Mouse (Mus musculus) hindbrain, embryonic 10.5 days (tissue): ENCODE data around the gene Cyp2d22. TPM values are rescaled to one million over a fixed set of nuclear protein-coding genes. Genes with fewer than 3 reads are reported as not detected.
"Not testable (repeated sequence)": the region's sequence is repeated elsewhere in the genome, so short reads cannot be mapped to it uniquely, and the experiment has no call there.

ENCODE experiments used
- DNase-seq: peaks from one replicate; pipeline ENCODE4 v3.0.0-alpha.2; 2017; ENCODE audit warnings: low spot score
- H3K27ac ChIP-seq: fragments of 300-500 bp; sonication (generic); 2 replicates; pipeline ENCODE4 v1.5.1; 2016; ENCODE audit warnings: mild to moderate bottlenecking, moderate library complexity
- H3K27me3 ChIP-seq: fragments of 300-500 bp; sonication (generic); 2 replicates; pipeline ENCODE4 v1.6.1; 2016; ENCODE audit warnings: mild to moderate bottlenecking; ENCODE audit not compliant: poor library complexity, insufficient read depth, severe bottlenecking
- H3K36me3 ChIP-seq: fragments of 300-500 bp; sonication (generic); 2 replicates; pipeline ENCODE4 v1.6.1; 2016; ENCODE audit warnings: mild to moderate bottlenecking, moderate library complexity
- H3K4me1 ChIP-seq: fragments of 300-500 bp; sonication (generic); replicated peaks from 2 replicates; pipeline ENCODE4 v1.6.1; 2016; ENCODE audit warnings: mild to moderate bottlenecking
- H3K4me3 ChIP-seq: fragments of 300-500 bp; sonication (generic); 2 replicates; pipeline ENCODE4 v1.5.1; 2016; ENCODE audit warnings: mild to moderate bottlenecking, moderate library complexity
- H3K9me3 ChIP-seq: fragments of 300-500 bp; sonication (generic); 2 replicates; pipeline ENCODE4 v1.6.1; 2016; ENCODE audit warnings: mild to moderate bottlenecking, moderate library complexity
- WGBS: fragments of 180-500 bp; shearing (Covaris S2); methylation state at CpG from one replicate; pipeline ENCODE4 v1.1.7; 2016; 5-methylcytosine and 5-hydroxymethylcytosine counted together
- polyA plus RNA-seq: library from polyadenylated mRNA; unstranded; fragments of >200 nt; fragmentation: Nextera tagmentation; extraction: Ambion mirVana; gene quantifications from 2 replicates; pipeline ENCODE4 v1.2.1, GENCODE M21; 2016

Gene Cyp2d22
- polyA plus RNA-seq, 1 experiment from 2014 or later: 3.0 TPM

DNA sequence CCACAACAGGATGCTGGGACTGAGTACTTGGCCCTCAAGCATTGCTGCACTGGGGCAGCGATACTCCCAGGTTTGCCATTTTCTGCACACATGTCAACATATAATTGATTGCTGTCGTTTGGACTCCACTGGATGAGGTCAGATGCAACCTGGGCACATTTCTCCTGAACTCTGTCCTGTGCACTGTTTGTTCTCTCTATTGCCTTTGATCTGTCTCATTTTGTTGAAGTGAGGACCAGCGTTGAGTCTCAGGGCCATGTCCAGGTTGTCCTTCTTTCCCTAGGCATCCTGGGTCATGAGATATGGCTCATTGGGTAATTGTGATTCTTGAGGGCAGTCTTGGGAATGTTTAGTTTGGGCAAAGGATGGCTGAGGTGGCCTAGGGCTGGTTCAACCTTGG lies 15.9 kb upstream of the Cyp2d22 start:
- 93% methylated on average over 3 of the region's 3 CpGs for WGBS
- not testable (repeated sequence) for H3K27me3 ChIP-seq, H3K36me3 ChIP-seq, H3K4me1 ChIP-seq, DNase-seq, H3K9me3 ChIP-seq, H3K4me3 ChIP-seq, H3K27ac ChIP-seq

DNA sequence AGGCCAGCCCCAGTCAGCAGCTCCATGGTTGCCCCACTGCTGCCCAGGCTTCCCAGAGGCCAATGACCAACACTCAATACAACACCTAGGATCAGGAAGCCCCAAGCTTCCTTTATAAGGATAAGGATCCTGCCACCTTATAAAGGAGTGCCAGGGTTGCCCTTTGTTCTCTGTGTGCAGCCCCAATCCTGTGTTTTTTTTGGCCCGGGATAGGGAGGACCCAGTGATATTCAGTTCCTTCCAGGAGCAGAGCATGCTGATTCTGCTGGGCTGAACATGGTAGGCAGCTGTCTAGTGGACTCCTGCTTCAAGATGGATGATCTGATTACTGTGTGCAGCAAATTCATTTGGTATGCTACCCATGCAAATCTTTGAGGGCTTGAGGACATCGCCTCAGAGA lies 13.9 kb upstream of the Cyp2d22 start, which contains the start of gene Cyp2d11:
Gene Cyp2d11, minus strand, starts transcription at position 101 of the 400 bp plus-strand sequence.
- DNase-seq, H3K27ac ChIP-seq, H3K4me1 ChIP-seq, H3K4me3 ChIP-seq, H3K36me3 ChIP-seq, H3K27me3 ChIP-seq, H3K9me3 ChIP-seq: not testable (repeated sequence)
- WGBS: 88% methylated on average over 2 of the region's 2 CpGs

DNA sequence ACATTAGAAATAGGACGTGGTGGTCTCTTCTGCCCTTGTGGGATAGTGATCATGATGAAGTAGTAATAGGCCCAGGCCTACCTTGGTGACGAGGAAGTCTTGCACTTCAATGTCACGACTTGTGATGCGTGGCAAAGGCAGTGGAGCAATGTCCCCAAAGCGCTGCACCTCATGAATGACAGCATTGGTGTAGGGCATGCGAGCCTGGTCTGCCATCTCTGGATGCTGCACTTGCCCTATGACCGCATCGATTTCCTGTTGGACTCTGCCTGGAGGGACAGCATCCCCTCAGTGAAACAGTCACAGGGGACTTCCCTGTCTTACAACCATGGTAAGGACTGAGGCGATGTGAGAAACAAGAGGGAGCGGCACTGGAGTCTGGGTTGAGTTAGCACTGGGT lies 9.9 kb upstream of the Cyp2d22 start:
- H3K4me1 ChIP-seq, H3K27ac ChIP-seq, H3K27me3 ChIP-seq, H3K4me3 ChIP-seq, DNase-seq, H3K9me3 ChIP-seq, H3K36me3 ChIP-seq: not testable (repeated sequence)
- WGBS: 91% methylated on average over 10 of the region's 10 CpGs

DNA sequence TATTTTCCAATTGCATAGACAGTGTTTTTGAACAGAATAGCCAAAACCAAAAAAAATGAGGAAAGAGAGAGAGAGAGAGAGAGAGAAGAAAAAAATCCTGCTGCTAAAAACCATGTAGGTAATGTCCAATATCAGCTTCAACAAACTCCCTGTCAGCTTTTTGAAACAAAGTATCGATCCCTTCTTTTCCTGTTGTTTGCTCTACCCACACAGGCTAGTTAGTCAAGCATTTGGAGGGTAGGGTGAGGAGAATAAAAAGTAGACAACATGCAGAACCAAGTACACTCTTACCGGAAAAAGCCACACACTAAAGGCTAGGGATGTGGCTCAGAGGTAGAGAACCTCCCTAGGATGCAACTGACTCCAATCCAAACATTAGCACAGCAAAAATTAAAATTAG lies 5.7 kb upstream of the Cyp2d22 start:
- 93% methylated on average over 2 of the region's 2 CpGs for WGBS
- peaks cover 5% of the 10 kb centered on the region for H3K4me1 ChIP-seq
- no peak for DNase-seq
- H3K27ac ChIP-seq: no peak overlapping the region
- H3K36me3 ChIP-seq: no peaks in the 10 kb centered on the region
- H3K27me3 ChIP-seq: no peaks in the 10 kb centered on the region
- H3K9me3 ChIP-seq: no peaks in the 10 kb centered on the region
- no peak overlapping the region for H3K4me3 ChIP-seq

DNA sequence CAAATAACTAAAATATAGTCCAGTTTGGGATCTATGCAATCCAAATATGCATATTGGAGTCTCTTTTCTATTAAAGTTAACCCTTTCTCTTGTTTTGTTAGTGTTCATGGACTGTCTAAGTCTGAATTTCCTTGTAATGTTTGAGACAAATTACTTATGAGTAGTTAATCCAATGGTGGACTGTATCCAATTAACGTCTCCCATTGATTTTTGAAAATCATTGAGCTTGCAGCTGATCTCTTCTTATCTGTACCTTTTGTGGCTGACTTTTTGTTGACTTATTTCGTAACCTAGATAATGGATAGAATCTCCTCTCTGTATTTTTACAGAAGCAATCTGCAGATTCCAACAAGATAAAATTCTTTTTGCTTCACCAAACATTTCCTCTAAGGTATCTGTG lies 2.4 kb upstream of the Cyp2d22 start:
- H3K4me3 ChIP-seq: no peak overlapping the region
- no peaks in the 10 kb centered on the region for H3K9me3 ChIP-seq
- H3K27me3 ChIP-seq: no peaks in the 10 kb centered on the region
- no peaks in the 10 kb centered on the region for H3K36me3 ChIP-seq
- 86% methylated on average over 2 of the region's 2 CpGs for WGBS
- H3K27ac ChIP-seq: no peak overlapping the region
- H3K4me1 ChIP-seq: peaks cover 38% of the 10 kb centered on the region
- DNase-seq: no peak

DNA sequence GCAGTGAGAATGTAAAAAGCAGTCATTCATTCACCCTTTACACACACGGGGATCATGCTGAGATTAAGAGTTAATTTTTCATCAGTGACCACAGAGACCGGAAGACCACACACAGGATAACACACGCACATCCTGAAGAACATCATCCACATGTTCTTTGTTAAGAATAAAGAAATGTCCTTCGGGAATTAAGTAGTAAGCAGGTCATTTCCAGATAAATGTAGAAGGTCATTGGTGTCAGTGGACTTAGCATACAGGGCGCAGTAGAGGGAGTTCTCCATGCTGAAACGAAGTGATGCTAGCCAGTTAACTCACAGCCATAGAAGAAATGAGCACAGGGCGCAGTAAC lies 628 bp upstream of the Cyp2d22 start:
- Histone ChIP-seq H3K4me3 (peak overlapping the region; percentile 54), H3K27ac (peak overlapping the region; percentile 87), H3K9me3 (no peaks in the 10 kb centered on the region), H3K36me3 (no peaks in the 10 kb centered on the region), H3K27me3 (no peaks in the 10 kb centered on the region), H3K4me1 (peaks cover 52% of the 10 kb centered on the region)
- no peak for DNase-seq
- WGBS: 38% methylated on average over 7 of the region's 7 CpGs

DNA sequence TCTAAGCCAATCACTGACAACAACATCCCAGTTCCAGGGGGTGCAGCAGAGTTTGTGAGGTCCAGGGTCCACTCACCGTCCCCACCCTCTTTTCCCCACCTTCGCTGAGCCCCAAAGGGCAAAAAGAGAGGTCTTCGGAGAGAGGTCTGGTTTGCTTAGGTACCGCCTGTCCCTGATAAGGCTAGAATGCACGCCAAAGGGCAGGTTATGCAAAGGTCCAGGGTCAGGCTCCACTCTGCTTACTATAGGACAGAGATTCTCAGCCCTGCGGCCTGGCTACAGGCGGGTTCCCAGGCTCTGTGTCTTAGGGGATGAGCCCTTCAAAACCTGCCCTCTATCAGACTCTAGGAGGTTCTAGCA lies 569 bp downstream of the Cyp2d22 start:
- H3K27ac ChIP-seq: peak overlapping the region; percentile 87
- no peaks in the 10 kb centered on the region for H3K27me3 ChIP-seq
- DNase-seq: no peak
- H3K4me3 ChIP-seq: peak overlapping the region; percentile 54
- 15% methylated on average over 7 of the region's 7 CpGs for WGBS
- H3K4me1 ChIP-seq: peaks cover 54% of the 10 kb centered on the region
- H3K9me3 ChIP-seq: no peaks in the 10 kb centered on the region
- H3K36me3 ChIP-seq: no peaks in the 10 kb centered on the region

DNA sequence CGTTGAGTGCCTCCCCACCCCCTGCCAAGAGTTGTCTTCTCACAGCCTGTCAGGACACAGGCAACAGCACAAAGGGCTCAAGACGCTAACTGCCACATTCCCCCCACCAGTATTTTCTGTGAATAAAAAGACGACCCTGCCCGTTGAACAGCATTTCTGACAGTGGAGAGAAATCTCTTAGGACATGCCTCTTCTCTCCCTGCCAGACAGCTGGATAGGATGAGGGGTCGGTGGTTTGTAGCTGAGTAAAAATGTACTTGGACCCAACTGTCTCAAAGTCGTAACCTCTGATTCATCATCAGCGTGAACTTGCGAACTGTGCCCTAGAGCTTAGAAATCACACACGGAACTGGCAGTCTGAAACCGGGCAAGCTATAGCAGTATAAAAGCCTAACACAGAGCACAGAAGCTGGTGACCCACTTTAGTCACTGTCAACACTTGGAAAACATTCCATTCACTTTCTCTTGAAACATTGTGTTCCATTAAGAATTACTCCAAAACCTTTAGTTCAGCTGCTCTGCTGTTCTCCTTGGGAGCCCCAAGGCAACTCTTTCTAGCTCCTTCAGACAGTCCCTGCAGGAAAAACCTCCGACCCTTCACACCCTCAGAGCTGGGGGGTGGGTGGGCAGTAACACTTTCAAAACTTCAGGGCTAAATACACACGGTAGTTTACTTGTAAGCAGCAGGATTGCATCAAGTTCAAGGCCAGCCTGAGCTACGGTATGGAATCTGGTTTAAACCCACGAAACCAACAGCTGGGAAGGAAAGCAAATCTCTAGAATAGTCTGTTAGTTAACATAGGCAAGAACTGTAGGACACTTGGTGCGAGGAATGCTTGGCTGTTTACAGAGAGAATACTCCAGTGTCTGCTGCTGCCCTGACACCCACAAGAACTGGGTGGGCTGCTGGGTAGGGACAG lies 1.5 kb downstream of the Cyp2d22 start:
- DNase-seq: no peak
- WGBS: 57% methylated on average over 15 of the region's 15 CpGs
- Histone ChIP-seq H3K27ac (0 out of 2 replicates have a peak overlapping the region, but pooled peaks have one; percentile 2), H3K27me3 (no peaks in the 10 kb centered on the region), H3K36me3 (no peaks in the 10 kb centered on the region), H3K4me3 (no peak overlapping the region), H3K4me1 (peaks cover 61% of the 10 kb centered on the region), H3K9me3 (no peaks in the 10 kb centered on the region)

DNA sequence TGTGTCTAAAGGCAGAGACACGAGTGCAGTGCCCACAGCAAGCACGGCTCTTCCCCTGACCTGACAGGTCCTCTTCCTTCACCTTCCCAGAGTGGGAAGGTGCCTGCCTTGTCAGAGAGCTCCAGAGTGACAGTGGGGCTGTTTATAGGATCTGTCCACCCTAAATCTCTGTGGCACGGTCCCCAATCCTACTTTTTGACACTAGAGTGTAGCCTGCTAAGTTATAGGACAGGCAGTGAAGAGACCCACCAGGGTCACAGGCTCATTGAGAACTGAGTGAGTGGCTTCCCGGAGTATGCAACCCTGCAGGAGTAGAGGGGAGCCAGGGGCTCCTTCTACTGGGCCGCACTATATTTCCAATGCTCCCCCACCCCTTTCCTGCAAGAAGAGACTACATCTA lies 2.4 kb downstream of the Cyp2d22 start:
- no peak overlapping the region for H3K4me3 ChIP-seq
- H3K27me3 ChIP-seq: no peaks in the 10 kb centered on the region
- WGBS: 80% methylated on average over 5 of the region's 5 CpGs
- no peaks in the 10 kb centered on the region for H3K36me3 ChIP-seq
- peaks cover 69% of the 10 kb centered on the region for H3K4me1 ChIP-seq
- no peak for DNase-seq
- H3K9me3 ChIP-seq: no peaks in the 10 kb centered on the region
- no peak overlapping the region for H3K27ac ChIP-seq

DNA sequence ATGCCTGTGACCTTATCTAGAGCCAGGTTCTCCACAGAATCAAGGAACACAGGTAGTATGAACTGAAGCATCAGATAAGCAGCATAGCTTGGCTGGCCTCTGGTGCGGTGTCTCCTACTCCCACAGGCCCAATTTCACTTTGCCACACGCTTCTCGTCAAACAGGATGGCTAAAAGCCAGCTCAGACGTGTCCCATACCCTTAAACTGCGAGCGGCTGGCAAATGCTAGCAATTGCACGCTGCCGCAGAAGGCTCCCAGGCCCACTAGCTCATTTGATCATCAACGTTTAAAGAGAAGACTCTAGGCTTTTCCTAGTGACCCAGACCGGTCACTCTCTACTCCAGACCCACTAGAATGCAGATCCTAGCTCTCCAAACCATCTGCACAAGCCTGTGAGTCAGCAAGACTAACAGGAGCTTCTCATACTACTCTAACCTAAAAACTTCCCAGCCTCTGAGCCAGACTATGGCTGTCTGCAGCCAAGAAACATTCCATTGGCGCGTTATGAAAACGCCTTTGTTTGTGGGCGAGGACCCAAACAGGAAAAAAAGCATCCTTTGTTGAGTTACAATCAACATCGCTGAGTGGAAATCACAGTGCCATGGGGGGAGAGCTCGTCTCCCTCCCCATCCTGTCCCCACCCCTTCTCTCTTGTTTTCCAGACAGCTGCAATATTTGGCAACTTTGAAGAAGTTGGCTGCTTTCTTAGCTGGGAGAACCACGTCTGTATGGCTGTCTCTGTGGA lies 3.5 kb downstream of the Cyp2d22 start:
- Histone ChIP-seq H3K9me3 (no peaks in the 10 kb centered on the region), H3K36me3 (no peaks in the 10 kb centered on the region), H3K27ac (peak overlapping the region; percentile 70; the same call in 1 of the 2 replicates), H3K4me1 (peaks cover 69% of the 10 kb centered on the region), H3K4me3 (no peak overlapping the region), H3K27me3 (no peaks in the 10 kb centered on the region)
- 73% methylated on average over 17 of the region's 17 CpGs for WGBS
- DNase-seq: no peak

DNA sequence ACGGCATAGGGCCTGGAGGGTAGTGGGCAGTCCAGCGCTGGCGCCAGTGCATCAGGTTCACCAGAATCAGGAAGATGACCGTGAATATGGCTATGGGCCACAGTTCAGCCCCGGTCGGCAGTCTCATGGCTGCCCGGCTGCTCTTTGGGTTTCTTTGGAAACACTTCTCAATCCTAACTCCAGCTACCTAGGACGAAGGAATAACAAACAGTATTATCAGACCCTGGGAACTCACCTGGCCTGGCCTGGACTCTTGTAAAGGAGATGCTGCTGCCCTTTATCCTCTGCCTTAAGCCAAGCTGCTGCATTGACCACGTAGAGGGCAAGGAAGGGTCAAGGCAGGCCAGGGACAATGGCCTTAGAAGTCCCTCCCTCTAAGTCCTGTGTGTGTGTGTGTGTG lies 4.2 kb downstream of the Cyp2d22 start:
- no peaks in the 10 kb centered on the region for H3K27me3 ChIP-seq
- WGBS: 88% methylated on average over 9 of the region's 9 CpGs
- no peaks in the 10 kb centered on the region for H3K9me3 ChIP-seq
- DNase-seq: no peak
- H3K27ac ChIP-seq: 0 out of 2 replicates have a peak overlapping the region, but pooled peaks have one; percentile 51
- no peaks in the 10 kb centered on the region for H3K36me3 ChIP-seq
- no peak overlapping the region for H3K4me3 ChIP-seq
- H3K4me1 ChIP-seq: peaks cover 65% of the 10 kb centered on the region

DNA sequence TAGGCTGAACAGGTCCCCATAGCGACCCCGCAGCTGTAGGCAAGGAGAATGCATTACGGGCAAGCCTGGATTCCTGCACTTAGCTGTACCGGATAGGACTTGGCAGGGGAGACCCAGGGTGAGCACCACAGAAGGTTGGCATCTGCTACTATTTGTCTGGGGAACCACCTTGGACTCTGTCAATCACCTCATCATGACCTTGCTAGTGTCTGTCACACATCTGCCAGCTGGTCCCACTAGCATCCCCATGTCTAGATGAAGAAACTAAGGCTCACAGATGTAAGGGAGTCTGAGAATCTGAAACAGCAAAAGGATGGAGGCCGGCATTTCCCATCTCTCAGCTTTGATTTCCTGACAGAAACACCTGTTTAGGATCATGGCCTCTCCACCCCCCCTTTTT lies 5.6 kb downstream of the Cyp2d22 start:
- H3K27ac ChIP-seq: no peak overlapping the region
- DNase-seq: no peak
- 74% methylated on average over 5 of the region's 5 CpGs for WGBS
- H3K9me3 ChIP-seq: no peaks in the 10 kb centered on the region
- no peaks in the 10 kb centered on the region for H3K27me3 ChIP-seq
- H3K36me3 ChIP-seq: no peaks in the 10 kb centered on the region
- H3K4me1 ChIP-seq: peaks cover 51% of the 10 kb centered on the region
- no peak overlapping the region for H3K4me3 ChIP-seq

DNA sequence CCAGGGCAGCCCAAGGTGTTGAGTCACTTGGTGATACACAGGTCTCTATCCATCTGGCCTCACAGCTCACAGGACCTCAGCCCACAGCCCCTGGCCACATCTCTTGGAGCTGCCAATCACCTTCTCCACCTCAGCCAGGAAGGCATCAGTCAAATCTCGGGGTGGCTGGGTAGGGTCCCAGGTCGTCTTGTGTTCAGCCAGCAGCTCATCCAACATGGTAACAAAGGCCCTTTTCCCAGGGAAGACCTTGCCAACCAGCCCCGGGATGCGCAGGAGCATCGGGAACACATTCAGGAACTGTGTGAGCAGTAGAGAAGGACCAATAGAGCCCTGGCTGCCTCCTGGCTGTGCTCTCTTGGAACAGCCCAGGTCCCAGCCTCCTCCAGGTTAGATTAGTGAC lies 7.1 kb downstream of the Cyp2d22 start:
- H3K9me3 ChIP-seq: no peaks in the 10 kb centered on the region
- no peaks in the 10 kb centered on the region for H3K27me3 ChIP-seq
- no peak overlapping the region for H3K4me3 ChIP-seq
- 0 out of 2 replicates have a peak overlapping the region, but pooled peaks have one; percentile 4 for H3K27ac ChIP-seq
- WGBS: 85% methylated on average over 5 of the region's 5 CpGs
- H3K36me3 ChIP-seq: no peaks in the 10 kb centered on the region
- peaks cover 36% of the 10 kb centered on the region for H3K4me1 ChIP-seq
- no peak for DNase-seq
